Mouse (Mus musculus) midbrain, embryonic 16.5 days (tissue): ENCODE measurements around the gene Fstl3. TPM values are rescaled to one million over a fixed set of nuclear protein-coding genes. Genes with fewer than 3 reads are reported as not detected.

Experiments used
- ATAC-seq: fragments of 200-750 bp; cut with Nextera tagmentation; 2 replicates; pipeline ENCODE4 v1.8.0; 2017; ENCODE audit warnings: moderate TSS enrichment
- H3K27ac ChIP-seq: fragments of 300-500 bp; sonication (generic); 2 replicates; pipeline ENCODE4 v1.5.1; 2014; ENCODE audit warnings: mild to moderate bottlenecking, low read length, mixed read lengths
- H3K27me3 ChIP-seq: fragments of 300-500 bp; sonication (generic); 2 replicates; pipeline ENCODE4 v1.6.1; 2014; ENCODE audit warnings: low read depth, low read length, mixed read lengths; ENCODE audit not compliant: control insufficient read depth, insufficient read depth
- H3K36me3 ChIP-seq: fragments of 300-500 bp; sonication (generic); 2 replicates; pipeline ENCODE4 v1.6.1; 2014; ENCODE audit warnings: mild to moderate bottlenecking, low read length, moderate library complexity, mixed read lengths; ENCODE audit not compliant: control insufficient read depth, insufficient read depth
- H3K4me1 ChIP-seq: fragments of 300-500 bp; sonication (generic); 2 replicates; pipeline ENCODE4 v1.6.1; 2014; ENCODE audit warnings: mild to moderate bottlenecking, low read length, mixed read lengths; ENCODE audit not compliant: control insufficient read depth, insufficient read depth
- H3K4me2 ChIP-seq: fragments of 300-500 bp; sonication (generic); 2 replicates; pipeline ENCODE4 v1.6.1; 2014; ENCODE audit warnings: mild to moderate bottlenecking, low read length, mixed read lengths
- H3K4me3 ChIP-seq: fragments of 300-500 bp; sonication (generic); 2 replicates; pipeline ENCODE4 v1.5.1; 2014; ENCODE audit warnings: low read depth, mild to moderate bottlenecking, low read length, moderate library complexity, mixed read lengths
- H3K9ac ChIP-seq: fragments of 300-500 bp; sonication (generic); 2 replicates; pipeline ENCODE4 v1.6.1; 2014; ENCODE audit warnings: low read depth, low read length, mixed read lengths
- H3K9me3 ChIP-seq: fragments of 300-500 bp; sonication (generic); replicated peaks from 2 replicates; pipeline ENCODE4 v1.6.1; 2014; ENCODE audit warnings: mild to moderate bottlenecking, low read length, mixed read lengths; ENCODE audit not compliant: control insufficient read depth, poor library complexity, severe bottlenecking
- WGBS: fragments of 180-500 bp; shearing (Covaris S2); extraction: QIAGEN DNeasy Blood & Tissue Kit; methylation state at CpG from one replicate; pipeline ENCODE4 v1.1.7; 2014; 5-methylcytosine and 5-hydroxymethylcytosine counted together
- polyA plus RNA-seq: library from polyadenylated mRNA; unstranded; fragments of >200 nt; fragmentation: Nextera tagmentation; extraction: Ambion mirVana; gene quantifications from 2 replicates; pipeline ENCODE4 v1.2.1, GENCODE M21; 2015

Fstl3 gene
- polyA plus RNA-seq, 1 experiment from 2014 or later: 3.5 TPM

DNA sequence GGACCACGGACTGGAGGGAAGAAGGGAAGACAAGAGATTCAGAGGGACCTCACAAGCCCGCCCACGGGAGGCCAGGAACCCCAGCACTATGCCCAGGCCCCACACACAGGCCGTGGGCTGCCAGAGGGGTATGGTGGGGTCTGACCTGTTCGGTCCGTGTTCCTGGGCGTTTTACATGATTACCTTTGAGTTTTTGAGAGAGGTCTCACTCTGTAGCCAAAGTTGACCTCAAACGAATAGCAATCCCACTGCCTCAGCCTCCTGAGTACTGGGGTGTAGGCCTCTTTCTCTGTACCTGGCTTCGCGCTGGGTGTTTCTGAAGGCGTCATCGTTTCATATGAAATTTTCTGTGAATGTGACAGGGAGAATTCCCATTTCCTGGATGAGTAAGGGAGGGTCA is 44.7 kb downstream of the Fstl3 start:
- no peaks in the 10 kb centered on the region for H3K9me3 ChIP-seq
- H3K36me3 ChIP-seq: peaks cover 21% of the 10 kb centered on the region
- no peaks in the 10 kb centered on the region for H3K4me1 ChIP-seq
- no peak overlapping the region for H3K4me3 ChIP-seq
- H3K27me3 ChIP-seq: no peaks in the 10 kb centered on the region
- no peak overlapping the region for H3K4me2 ChIP-seq
- 89% methylated on average over 12 of the region's 12 CpGs for WGBS
- no peak overlapping the region for H3K9ac ChIP-seq
- H3K27ac ChIP-seq: no peak overlapping the region
- ATAC-seq: no peak

DNA sequence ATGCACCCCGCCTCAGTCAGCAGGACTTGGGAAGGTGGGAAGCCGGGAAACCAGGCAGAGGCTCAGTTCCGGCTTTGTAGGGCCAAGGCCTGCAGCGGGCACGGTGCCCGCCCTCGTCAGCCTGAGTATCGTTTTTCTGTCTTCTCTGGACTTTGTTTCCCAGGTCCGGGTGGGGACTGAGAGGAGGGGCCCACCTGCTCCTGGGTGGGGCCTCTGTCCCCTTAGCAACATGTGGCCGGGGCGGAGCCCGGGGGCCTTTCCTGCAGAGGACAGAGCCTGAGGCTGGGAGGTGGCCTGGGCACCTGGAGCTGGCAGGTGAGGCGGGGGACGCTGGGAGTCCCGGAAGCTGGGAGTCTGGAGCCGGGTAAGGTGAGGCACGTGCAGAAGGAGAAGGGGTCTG is 45.3 kb downstream of the Fstl3 start:
- no peak overlapping the region for H3K4me2 ChIP-seq
- peak overlapping the region; percentile 48 for H3K9ac ChIP-seq
- 33% methylated on average over 17 of the region's 17 CpGs for WGBS

DNA sequence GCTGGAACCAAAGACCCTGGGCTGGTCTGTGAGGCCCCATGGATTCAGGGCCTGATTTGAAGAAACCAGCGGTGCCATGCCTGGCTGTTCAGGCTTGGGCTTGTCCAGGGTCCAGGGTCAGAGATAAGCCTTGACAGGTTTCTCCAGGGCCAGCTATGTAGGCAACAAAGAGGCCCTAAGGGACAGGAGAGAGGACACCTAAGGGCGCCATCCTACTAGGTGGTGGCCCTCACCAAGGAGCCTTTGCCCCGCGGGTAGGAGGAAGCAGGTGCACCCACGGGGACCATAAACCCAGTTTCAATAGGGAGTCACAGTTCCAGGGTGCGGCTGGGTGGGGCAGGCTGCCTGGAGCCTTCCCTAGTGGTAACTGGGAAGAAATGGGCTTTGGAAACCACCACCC is 45.9 kb downstream of the Fstl3 start:
- Histone ChIP-seq H3K9ac (no peak overlapping the region), H3K27ac (no peak overlapping the region), H3K4me2 (no peak overlapping the region), H3K9me3 (0 out of 2 replicates have a peak, but pooled peaks cover 2% of the 10 kb centered on the region), H3K4me3 (no peak overlapping the region), H3K36me3 (peaks cover 18% of the 10 kb centered on the region; the same call in 1 of the 2 replicates), H3K27me3 (no peaks in the 10 kb centered on the region), H3K4me1 (no peaks in the 10 kb centered on the region)
- ATAC-seq: no peak
- 85% methylated on average over 6 of the region's 6 CpGs for whole genome bisulfite sequencing

More for the DNA sequence above, 45.3 kb downstream of the Fstl3 start:
- Histone ChIP-seq H3K4me1 (no peaks in the 10 kb centered on the region), H3K4me3 (no peak overlapping the region), H3K36me3 (peaks cover 18% of the 10 kb centered on the region; the same call in 1 of the 2 replicates), H3K9me3 (0 out of 2 replicates have a peak, but pooled peaks cover 1% of the 10 kb centered on the region), H3K27ac (no peak overlapping the region), H3K27me3 (no peaks in the 10 kb centered on the region)
- ATAC-seq: peak; percentile 19; the same call in 1 of the 2 replicates

DNA sequence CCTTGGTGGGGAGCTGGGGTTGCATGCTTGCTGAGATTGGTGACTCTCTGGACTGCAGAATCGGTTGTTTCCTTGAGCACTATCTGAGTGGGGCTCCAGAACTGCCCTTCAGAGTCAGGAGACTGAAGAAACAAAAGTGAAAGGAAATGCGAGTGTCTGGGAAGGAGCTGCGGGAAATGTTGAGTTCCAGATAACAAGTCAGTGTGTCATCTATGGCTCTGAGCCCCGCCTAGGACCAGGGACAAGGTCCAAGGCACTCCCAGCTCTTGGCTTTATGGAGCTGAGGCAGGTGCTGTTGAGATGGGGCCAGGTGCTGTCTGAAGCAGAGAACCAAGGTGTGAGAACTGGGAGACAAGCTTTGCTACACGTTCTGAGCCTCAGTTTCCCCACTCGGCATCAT is 47.3 kb downstream of the Fstl3 start:
- no peak overlapping the region for H3K4me2 ChIP-seq
- no peak overlapping the region for H3K27ac ChIP-seq
- 0 out of 2 replicates have a peak, but pooled peaks cover 2% of the 10 kb centered on the region for H3K9me3 ChIP-seq
- H3K27me3 ChIP-seq: no peaks in the 10 kb centered on the region
- H3K4me3 ChIP-seq: no peak overlapping the region
- no peak overlapping the region for H3K9ac ChIP-seq
- no peak for ATAC-seq
- peaks cover 12% of the 10 kb centered on the region; the same call in 1 of the 2 replicates for H3K36me3 ChIP-seq
- no peaks in the 10 kb centered on the region for H3K4me1 ChIP-seq
- WGBS: 79% methylated on average over 6 of the region's 6 CpGs

DNA sequence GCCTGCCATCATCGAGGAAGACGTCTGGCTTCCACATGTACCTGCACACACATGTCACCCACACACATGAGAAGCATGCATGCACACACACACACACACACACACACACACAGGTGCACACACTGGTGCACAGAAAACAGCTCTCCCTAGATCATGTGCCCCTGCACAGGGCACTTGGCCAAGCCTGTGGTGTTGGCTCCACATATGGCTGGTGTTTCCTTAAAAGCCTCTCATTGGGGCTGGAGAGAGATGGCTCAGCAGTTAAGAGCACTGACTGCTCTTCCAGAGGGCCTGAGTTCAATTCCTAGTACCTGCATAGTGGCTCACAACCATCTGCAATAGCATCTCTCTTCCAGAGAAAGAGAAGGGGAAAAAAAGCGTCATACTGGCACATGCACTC is 54.5 kb downstream of the Fstl3 start:
- no peak for ATAC-seq

More for the DNA sequence above, 54.5 kb downstream of the Fstl3 start:
- 89% methylated on average over 3 of the region's 3 CpGs for WGBS
- H3K4me3 ChIP-seq: no peak overlapping the region
- no peak overlapping the region for H3K4me2 ChIP-seq
- H3K27ac ChIP-seq: no peak overlapping the region
- no peaks in the 10 kb centered on the region for H3K36me3 ChIP-seq
- no peaks in the 10 kb centered on the region for H3K27me3 ChIP-seq
- 0 out of 2 replicates have a peak, but pooled peaks cover 2% of the 10 kb centered on the region for H3K9me3 ChIP-seq
- H3K9ac ChIP-seq: no peak overlapping the region
- H3K4me1 ChIP-seq: no peaks in the 10 kb centered on the region

Other genes with a start within 250 kb of the Fstl3 start
- gene Plpp2, start 243.5 kb upstream of the Fstl3 start, polyA plus RNA-seq: 19.2 and 22.4 TPM in 2 replicates
- 56.2 and 56.8 TPM in 2 replicates for gene Mier2, start 222.1 kb upstream of the Fstl3 start, polyA plus RNA-seq
- gene Theg, start 189.9 kb upstream of the Fstl3 start, polyA plus RNA-seq: not detected in 2 replicates
- 0.66 and 0.95 TPM in 2 replicates for gene C2cd4c, start 163.2 kb upstream of the Fstl3 start, polyA plus RNA-seq
- gene Shc2, start 139.4 kb upstream of the Fstl3 start, polyA plus RNA-seq: 23.4 and 25.3 TPM in 2 replicates
- 0.78 and 1.0 TPM in 2 replicates for gene Odf3l2, start 131.5 kb upstream of the Fstl3 start, polyA plus RNA-seq
- gene Madcam1, start 112.7 kb upstream of the Fstl3 start, polyA plus RNA-seq: 0.69 and 0.94 TPM in 2 replicates
- gene Tpgs1, start 107.9 kb upstream of the Fstl3 start, polyA plus RNA-seq: 96.1 and 107 TPM in 2 replicates
- 73.1 and 81.9 TPM in 2 replicates for gene Cdc34, start 95.1 kb upstream of the Fstl3 start, polyA plus RNA-seq
- gene Gzmm, start 88.3 kb upstream of the Fstl3 start, polyA plus RNA-seq: 1.6 and 1.8 TPM in 2 replicates
- 844 and 915 TPM in 2 replicates for gene Bsg, start 72.8 kb upstream of the Fstl3 start, polyA plus RNA-seq
- gene Hcn2, start 60.6 kb upstream of the Fstl3 start, polyA plus RNA-seq: 0.87 and 0.89 TPM in 2 replicates
- 45.3 and 45.9 TPM in 2 replicates for gene Polrmt, start 30.7 kb upstream of the Fstl3 start, polyA plus RNA-seq
- 1.8 TPM in 2 replicates for gene Fgf22, start 22.2 kb upstream of the Fstl3 start, polyA plus RNA-seq
- gene Rnf126, start 10.3 kb upstream of the Fstl3 start, polyA plus RNA-seq: 90.2 and 92.3 TPM in 2 replicates
- gene Prss57, start 13.7 kb downstream of the Fstl3 start, polyA plus RNA-seq: 0.19 TPM in 2 replicates
- 318 and 333 TPM in 2 replicates for gene Palm, start 16.3 kb downstream of the Fstl3 start, polyA plus RNA-seq
- gene Misp, start 43.7 kb downstream of the Fstl3 start, polyA plus RNA-seq: 0.34 and 0.73 TPM in 2 replicates
- gene Ptbp1, start 77.2 kb downstream of the Fstl3 start, polyA plus RNA-seq: 58.8 and 65.1 TPM in 2 replicates
- 12.5 and 12.7 TPM in 2 replicates for gene Prtn3, start 97.2 kb downstream of the Fstl3 start, polyA plus RNA-seq
- 471 and 472 TPM in 2 replicates for gene Plppr3, start 97.4 kb downstream of the Fstl3 start, polyA plus RNA-seq
- gene Elane, start 109.0 kb downstream of the Fstl3 start, polyA plus RNA-seq: not detected in 2 replicates
- gene Cfd, start 113.6 kb downstream of the Fstl3 start, polyA plus RNA-seq: 0.20 TPM in 1 of 2 replicates, not detected in the other
- gene Med16, start 131.7 kb downstream of the Fstl3 start, polyA plus RNA-seq: 55.4 and 56.6 TPM in 2 replicates
- gene Gm26602, start 133.6 kb downstream of the Fstl3 start, polyA plus RNA-seq: 2.6 and 13.4 TPM in 2 replicates
- 3.5 and 3.8 TPM in 2 replicates for gene Kiss1r, start 139.7 kb downstream of the Fstl3 start, polyA plus RNA-seq
- gene R3hdm4, start 143.9 kb downstream of the Fstl3 start, polyA plus RNA-seq: 273 and 293 TPM in 2 replicates
- gene Arid3a, start 149.8 kb downstream of the Fstl3 start, polyA plus RNA-seq: 1.7 and 2.2 TPM in 2 replicates
- 79.5 and 89.4 TPM in 2 replicates for gene Wdr18, start 182.9 kb downstream of the Fstl3 start, polyA plus RNA-seq
- gene Grin3b, start 193.4 kb downstream of the Fstl3 start, polyA plus RNA-seq: 0.20 and 0.28 TPM in 2 replicates
- 15.3 and 16.2 TPM in 2 replicates for gene Tmem259, start 207.1 kb downstream of the Fstl3 start, polyA plus RNA-seq
- gene Cnn2, start 211.3 kb downstream of the Fstl3 start, polyA plus RNA-seq: 25.7 and 26.2 TPM in 2 replicates
- gene Abca7, start 219.2 kb downstream of the Fstl3 start, polyA plus RNA-seq: 4.1 and 4.8 TPM in 2 replicates
- gene Arhgap45, start 239.4 kb downstream of the Fstl3 start, polyA plus RNA-seq: 1.2 TPM in 2 replicates